Mouse (Mus musculus): ENCODE data around the gene Vps45. TPM values are rescaled to one million over a fixed set of nuclear protein-coding genes. Genes with fewer than 3 reads are reported as not detected.
"Not testable (repeated sequence)": the region's sequence is repeated elsewhere in the genome, so short reads cannot be mapped to it uniquely, and the experiment has no call there.

Vps45 gene
- polyA plus RNA-seq, 1 experiment from 2014 or later, result 43.6 TPM

DNA sequence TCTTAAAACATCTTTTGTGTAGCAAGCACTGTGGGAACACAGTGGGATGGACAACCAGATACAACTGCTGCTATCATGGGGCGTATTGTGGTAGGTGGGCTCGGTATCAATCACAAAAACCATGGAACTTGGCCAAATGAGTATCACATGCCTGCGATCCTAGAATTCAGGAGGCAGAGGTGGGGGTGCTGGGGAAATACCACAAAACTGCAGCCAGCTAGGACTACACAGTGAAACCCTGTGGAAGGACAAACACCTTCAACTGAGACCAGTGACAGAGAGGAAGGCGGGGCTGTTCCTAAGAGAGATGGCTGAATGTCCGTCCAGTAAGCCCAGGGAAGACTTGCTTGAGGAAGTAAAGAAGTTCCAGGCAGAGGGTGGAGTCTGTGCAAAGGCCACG is 3.0 kb downstream of the Vps45 start:
- no peak overlapping the region for H3K4me2 ChIP-seq (replicated peaks)
- H3K9ac ChIP-seq, result no peak overlapping the region
- peaks cover 9% of the 10 kb centered on the region; the same call in 1 of the 2 replicates for H3K36me3 ChIP-seq
- H3K9me3 ChIP-seq, result no peaks in the 10 kb centered on the region
- H3K27me3 ChIP-seq, result no peaks in the 10 kb centered on the region
- H3K4me3 ChIP-seq, result no peak overlapping the region
- no peak for ATAC-seq (ENCODE audit: insufficient number of reproducible peaks, insufficient read depth, low FRiP score, low TSS enrichment)
- H3K4me1 ChIP-seq, result peaks cover 8% of the 10 kb centered on the region; the same call in 1 of the 2 replicates
- H3K27ac ChIP-seq, result no peak overlapping the region
- 83% methylated on average over 6 of the region's 6 CpGs for WGBS

DNA sequence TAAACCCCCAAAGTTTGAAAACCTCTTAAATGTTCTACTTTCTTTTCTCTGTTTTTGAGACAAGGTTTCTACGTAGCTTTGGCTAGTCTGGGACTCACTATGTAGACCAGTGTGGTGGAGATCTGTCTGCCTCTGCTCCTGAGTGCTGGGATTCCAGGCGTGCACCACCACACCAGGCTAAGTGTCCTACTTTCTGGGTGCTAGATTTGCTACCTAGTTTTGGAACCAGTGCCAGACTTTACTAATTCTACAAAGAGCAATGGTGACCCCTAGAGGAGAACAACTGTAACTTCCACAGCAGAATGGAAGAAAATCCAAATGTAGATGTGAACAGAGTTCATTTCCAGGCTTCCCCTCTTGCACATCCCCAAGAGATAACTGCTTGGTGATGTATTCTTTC is 6.4 kb downstream of the Vps45 start:
- peaks cover 10% of the 10 kb centered on the region for H3K36me3 ChIP-seq
- H3K4me3 ChIP-seq, result no peak overlapping the region
- 0 out of 2 replicates have a peak, but pooled peaks cover 4% of the 10 kb centered on the region for H3K4me1 ChIP-seq
- no peak overlapping the region for H3K9ac ChIP-seq
- no peaks in the 10 kb centered on the region for H3K9me3 ChIP-seq
- no peaks in the 10 kb centered on the region for H3K27me3 ChIP-seq
- no peak overlapping the region for H3K4me2 ChIP-seq (replicated peaks)
- no peak for ATAC-seq (ENCODE audit: insufficient number of reproducible peaks, insufficient read depth, low FRiP score, low TSS enrichment)
- no peak overlapping the region for H3K27ac ChIP-seq
- 50% methylated on average over 2 of the region's 2 CpGs for WGBS

DNA sequence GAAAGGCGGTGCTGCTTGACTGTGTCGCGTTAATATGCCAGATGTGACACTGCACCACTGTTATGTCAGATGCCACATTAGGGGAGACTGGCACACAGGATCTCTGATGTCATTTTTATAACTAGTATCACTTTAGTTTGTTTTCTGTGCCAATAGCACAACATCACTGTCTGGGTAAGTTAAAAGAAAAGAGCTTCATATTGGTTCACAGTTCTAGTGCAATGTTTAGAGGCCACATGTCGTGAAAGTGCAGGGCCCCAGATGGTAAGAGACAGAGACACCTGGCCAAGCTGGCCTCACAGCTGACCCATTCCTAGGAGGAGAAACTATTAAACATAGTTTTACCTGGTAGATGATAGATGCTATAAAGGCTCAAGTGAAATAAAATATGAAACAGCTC is 7.1 kb downstream of the Vps45 start:
- Histone ChIP-seq H3K27me3 (no peaks in the 10 kb centered on the region), H3K4me1 (no peaks in the 10 kb centered on the region), H3K4me3 (no peak overlapping the region), H3K27ac (no peak overlapping the region), H3K9me3 (no peaks in the 10 kb centered on the region), H3K36me3 (peaks cover 14% of the 10 kb centered on the region), H3K9ac (no peak overlapping the region), H3K4me2 (replicated peaks) (no peak overlapping the region)
- no peak for ATAC-seq (ENCODE audit: insufficient number of reproducible peaks, insufficient read depth, low FRiP score, low TSS enrichment)
- 71% methylated on average over 4 of the region's 4 CpGs for WGBS

DNA sequence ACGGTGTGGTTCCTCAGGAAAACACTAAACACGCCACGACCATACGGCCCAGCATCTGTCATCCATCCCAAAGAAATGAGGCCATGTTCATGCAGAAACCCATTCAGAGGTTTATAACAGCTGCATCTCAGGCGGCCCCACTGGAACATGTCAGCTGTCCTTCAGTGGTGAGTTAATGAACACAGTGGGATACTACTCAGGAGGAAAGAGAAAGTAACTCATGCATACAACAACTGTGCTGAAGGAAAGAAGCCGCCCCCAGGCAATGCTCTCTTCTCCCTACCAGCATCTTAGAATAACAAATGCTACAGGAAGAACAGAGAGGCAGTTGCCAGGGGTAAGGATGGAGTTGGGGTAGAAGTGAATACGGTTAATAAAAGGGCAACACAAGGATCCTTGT is 7.5 kb downstream of the Vps45 start:
- H3K4me2 ChIP-seq (replicated peaks), result no peak overlapping the region
- H3K36me3 ChIP-seq, result peaks cover 19% of the 10 kb centered on the region
- no peaks in the 10 kb centered on the region for H3K27me3 ChIP-seq
- no peaks in the 10 kb centered on the region for H3K4me1 ChIP-seq
- no peak for ATAC-seq (ENCODE audit: insufficient number of reproducible peaks, insufficient read depth, low FRiP score, low TSS enrichment)
- H3K4me3 ChIP-seq, result no peak overlapping the region
- H3K9me3 ChIP-seq, result no peaks in the 10 kb centered on the region
- H3K27ac ChIP-seq, result no peak overlapping the region
- WGBS, result 63% methylated on average over 7 of the region's 7 CpGs
- H3K9ac ChIP-seq, result no peak overlapping the region; the same call in 1 of the 2 replicates

- H3K4me3 ChIP-seq; H3K27me3 ChIP-seq; ATAC-seq (ENCODE audit: insufficient number of reproducible peaks, insufficient read depth, low FRiP score, low TSS enrichment); H3K9ac ChIP-seq; H3K27ac ChIP-seq; H3K4me1 ChIP-seq; H3K4me2 ChIP-seq (replicated peaks); H3K9me3 ChIP-seq: not testable (repeated sequence)
- WGBS, result 88% methylated on average over 3 of the region's 3 CpGs
- H3K36me3 ChIP-seq, result peaks cover 12% of the 10 kb centered on the region
These were observed 13.7 kb downstream of the Vps45 start for GRCm38 (mm10) chr3:96044559-96044958.

DNA sequence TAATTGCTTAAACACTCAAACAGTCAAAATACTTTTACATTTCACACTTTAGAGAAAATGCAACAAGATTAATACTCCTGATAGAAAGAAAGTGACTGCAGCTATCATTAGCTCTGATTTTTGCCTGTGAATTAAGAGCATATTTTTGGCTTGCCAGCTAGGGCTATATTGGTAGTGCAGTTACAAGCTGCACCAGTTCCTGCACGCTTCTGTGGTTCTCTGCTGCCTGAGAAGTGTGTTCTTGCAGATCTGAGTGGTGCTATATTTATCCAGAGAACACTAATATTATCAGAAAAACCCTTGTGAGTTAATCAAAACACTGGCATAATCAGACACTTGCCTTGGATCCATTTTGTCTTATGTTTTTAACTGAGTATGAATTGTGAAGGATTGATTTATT is 15.2 kb downstream of the Vps45 start:
- 79% methylated on average over 1 of the region's 1 CpGs for WGBS
- H3K27ac ChIP-seq, result no peak overlapping the region

DNA sequence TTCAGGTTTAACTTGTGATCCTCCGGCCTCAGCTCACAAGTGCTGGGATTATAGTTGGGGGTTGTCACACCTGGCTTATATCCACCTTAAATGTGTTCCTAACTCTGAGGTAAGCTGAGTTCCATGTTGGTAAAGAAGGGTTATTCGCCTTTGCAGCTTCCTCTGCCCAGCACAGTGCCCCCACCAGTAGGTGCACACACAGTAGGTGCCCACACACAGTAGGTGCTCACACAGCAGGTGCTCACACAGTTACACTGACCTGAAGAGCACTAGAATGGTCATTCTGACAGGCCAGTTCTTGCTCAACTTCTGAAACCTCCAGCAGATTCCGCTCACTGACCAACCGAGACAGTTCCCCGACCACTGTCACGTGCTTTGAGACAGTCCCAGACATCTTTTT is 17.2 kb downstream of the Vps45 start:
- ATAC-seq (ENCODE audit: insufficient number of reproducible peaks, insufficient read depth, low FRiP score, low TSS enrichment), result no peak
- no peaks in the 10 kb centered on the region for H3K9me3 ChIP-seq
- H3K27me3 ChIP-seq, result no peaks in the 10 kb centered on the region
- 93% methylated on average over 6 of the region's 6 CpGs for WGBS
- no peak overlapping the region for H3K4me3 ChIP-seq
- no peak overlapping the region for H3K9ac ChIP-seq
- peaks cover 5% of the 10 kb centered on the region; the same call in 1 of the 2 replicates for H3K36me3 ChIP-seq
- no peak overlapping the region for H3K4me2 ChIP-seq (replicated peaks)
- no peaks in the 10 kb centered on the region for H3K4me1 ChIP-seq
- no peak overlapping the region for H3K27ac ChIP-seq

More for the DNA sequence above, 15.2 kb downstream of the Vps45 start:
- no peak overlapping the region for H3K9ac ChIP-seq
- no peak for ATAC-seq (ENCODE audit: insufficient number of reproducible peaks, insufficient read depth, low FRiP score, low TSS enrichment)
- no peak overlapping the region for H3K4me2 ChIP-seq (replicated peaks)
- peaks cover 12% of the 10 kb centered on the region for H3K36me3 ChIP-seq
- H3K4me1 ChIP-seq, result no peaks in the 10 kb centered on the region
- H3K4me3 ChIP-seq, result no peak overlapping the region
- no peaks in the 10 kb centered on the region for H3K9me3 ChIP-seq
- H3K27me3 ChIP-seq, result no peaks in the 10 kb centered on the region

- H3K36me3 ChIP-seq, result 0 out of 2 replicates have a peak, but pooled peaks cover under 1% of the 10 kb centered on the region
- ATAC-seq (ENCODE audit: insufficient number of reproducible peaks, insufficient read depth, low FRiP score, low TSS enrichment), result no peak
- H3K9ac ChIP-seq, result no peak overlapping the region
- no peak overlapping the region for H3K4me3 ChIP-seq
- no peaks in the 10 kb centered on the region for H3K4me1 ChIP-seq
- H3K27me3 ChIP-seq, result no peaks in the 10 kb centered on the region
- no peaks in the 10 kb centered on the region for H3K9me3 ChIP-seq
- no peak overlapping the region for H3K4me2 ChIP-seq (replicated peaks)
- no peak overlapping the region for H3K27ac ChIP-seq
- WGBS, result 94% methylated on average over 2 of the region's 2 CpGs
These were observed 17.6 kb downstream of the Vps45 start for GRCm38 (mm10) chr3:96040663-96041006.

DNA sequence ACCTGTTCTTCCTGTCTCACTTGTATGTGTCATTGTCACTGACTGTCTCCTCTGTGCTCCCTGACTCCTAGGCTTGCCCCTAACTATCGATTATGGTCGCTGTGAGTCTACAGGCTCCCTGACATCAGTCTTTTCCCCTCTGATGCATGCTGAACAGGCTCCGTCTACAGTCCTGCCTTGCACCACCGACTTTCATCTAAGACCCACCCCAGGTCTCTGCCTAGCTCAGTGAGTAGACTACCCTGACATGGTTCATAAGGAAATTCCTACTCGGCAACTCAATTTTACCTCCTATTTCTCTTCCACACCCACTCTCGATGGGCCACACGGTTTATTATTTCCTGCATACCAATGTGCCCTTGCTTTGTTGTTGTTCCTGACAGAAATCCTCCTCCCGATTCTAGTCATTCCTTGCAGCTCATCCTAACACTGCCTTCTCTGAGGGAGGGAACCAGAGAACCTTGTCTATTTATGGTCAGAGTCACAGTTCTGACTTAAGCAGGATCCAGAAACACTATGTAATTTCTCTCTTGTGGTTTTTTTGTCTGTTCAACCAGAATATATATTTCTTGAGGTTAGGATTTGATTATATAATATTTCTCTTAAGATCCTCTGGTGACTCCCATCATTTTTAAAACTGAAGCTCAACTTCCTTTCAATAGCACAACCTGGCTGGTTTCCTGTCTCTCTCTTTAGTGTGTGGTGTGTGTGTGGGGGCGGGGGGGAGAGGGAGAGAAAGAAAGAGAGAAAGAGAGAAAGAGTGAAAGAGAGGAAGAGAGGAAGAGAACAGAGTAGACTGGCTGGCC is 18.2 kb downstream of the Vps45 start:
- Histone ChIP-seq H3K4me2 (replicated peaks) (no peak overlapping the region), H3K4me1 (no peaks in the 10 kb centered on the region), H3K36me3 (no peaks in the 10 kb centered on the region), H3K27me3 (no peaks in the 10 kb centered on the region), H3K9me3 (no peaks in the 10 kb centered on the region), H3K4me3 (no peak overlapping the region), H3K9ac (no peak overlapping the region), H3K27ac (no peak overlapping the region)
- 79% methylated on average over 9 of the region's 9 CpGs for WGBS
- no peak for ATAC-seq (ENCODE audit: insufficient number of reproducible peaks, insufficient read depth, low FRiP score, low TSS enrichment)

DNA sequence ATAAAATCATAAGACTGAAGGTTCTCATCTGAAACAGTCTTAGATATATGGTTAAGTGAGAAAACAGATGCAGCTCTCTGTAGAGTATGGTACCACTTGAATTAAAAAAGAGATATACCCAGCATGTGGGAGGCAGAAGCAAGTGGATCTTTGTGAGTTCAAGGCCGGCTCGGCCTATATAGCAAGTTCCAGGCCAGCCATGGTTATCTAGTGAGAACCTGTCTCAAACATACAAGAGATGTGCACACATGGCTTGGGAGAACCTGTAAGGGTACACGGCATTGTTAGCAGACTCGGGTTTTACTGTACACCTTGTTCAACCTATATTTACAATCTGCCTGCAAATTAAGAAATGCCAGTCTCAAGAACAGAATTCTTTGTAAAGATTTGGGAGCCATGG is 19.4 kb downstream of the Vps45 start:
- H3K9ac ChIP-seq, result no peak overlapping the region
- no peak overlapping the region for H3K4me3 ChIP-seq
- no peaks in the 10 kb centered on the region for H3K4me1 ChIP-seq
- H3K4me2 ChIP-seq (replicated peaks), result no peak overlapping the region
- no peaks in the 10 kb centered on the region for H3K36me3 ChIP-seq
- H3K9me3 ChIP-seq, result no peaks in the 10 kb centered on the region
- ATAC-seq (ENCODE audit: insufficient number of reproducible peaks, insufficient read depth, low FRiP score, low TSS enrichment), result no peak
- H3K27ac ChIP-seq, result no peak overlapping the region
- no peaks in the 10 kb centered on the region for H3K27me3 ChIP-seq
- WGBS, result 96% methylated on average over 4 of the region's 4 CpGs

DNA sequence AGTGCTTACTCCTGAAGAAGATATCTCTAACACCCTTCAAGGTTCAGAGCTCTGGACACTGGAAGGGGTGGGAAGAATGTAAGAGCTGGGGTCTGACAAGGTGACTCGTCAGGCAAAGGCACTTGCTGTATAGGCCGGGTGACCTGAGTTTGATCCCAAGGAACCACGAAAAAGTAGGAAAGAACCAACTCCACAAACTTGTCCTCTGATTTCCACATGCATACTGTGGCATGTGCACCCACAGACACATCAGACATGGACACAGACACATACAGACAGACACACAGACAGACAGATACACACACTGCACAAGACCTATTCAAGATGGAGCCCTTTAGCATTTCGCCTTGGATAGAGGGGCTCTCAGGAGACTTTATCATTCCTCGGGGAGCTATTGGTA is 20.1 kb downstream of the Vps45 start:
- Histone ChIP-seq H3K36me3 (0 out of 2 replicates have a peak, but pooled peaks cover 5% of the 10 kb centered on the region), H3K27ac (no peak overlapping the region), H3K4me3 (no peak overlapping the region), H3K27me3 (no peaks in the 10 kb centered on the region), H3K9ac (no peak overlapping the region), H3K9me3 (no peaks in the 10 kb centered on the region), H3K4me1 (no peaks in the 10 kb centered on the region), H3K4me2 (replicated peaks) (no peak overlapping the region)
- ATAC-seq (ENCODE audit: insufficient number of reproducible peaks, insufficient read depth, low FRiP score, low TSS enrichment), result no peak
- WGBS, result 87% methylated on average over 5 of the region's 5 CpGs

GRCm38 (mm10) chr3:96036796-96037195 is 21.5 kb downstream of the Vps45 start:
- H3K9me3 ChIP-seq, result no peaks in the 10 kb centered on the region
- H3K4me2 ChIP-seq (replicated peaks), result no peak overlapping the region
- no peak for ATAC-seq (ENCODE audit: insufficient number of reproducible peaks, insufficient read depth, low FRiP score, low TSS enrichment)
- H3K36me3 ChIP-seq, result 0 out of 2 replicates have a peak, but pooled peaks cover 7% of the 10 kb centered on the region
- no peak overlapping the region for H3K27ac ChIP-seq
- no peak overlapping the region for H3K9ac ChIP-seq
- no peak overlapping the region for H3K4me3 ChIP-seq
- 90% methylated on average over 6 of the region's 6 CpGs for WGBS
- H3K4me1 ChIP-seq, result no peaks in the 10 kb centered on the region
- no peaks in the 10 kb centered on the region for H3K27me3 ChIP-seq
